10 mouse cellular contexts compared by ENCODE assay signal in genomic region chr3:94989159-94989761, GRCm38 (mm10). TPM values are rescaled to one million over a fixed set of nuclear protein-coding genes. Genes with fewer than 3 reads are reported as not detected.
DNase-seq lines count a peak whose midpoint lies in the region; ATAC-seq and TF ChIP-seq lines count a peak whose summit lies in the region.
"Had no signal": no experiment of that assay in that cellular context is flagged by ENCODE, and none has a peak within 500 bp of the region (broad histone marks: within the 10 kb centered on the region; RNA-seq: fewer than 3 reads in every experiment).

No protein-coding gene starts in this region.

- no peaks in the 10 kb centered on the region for H3K9me3 ChIP-seq in heart, embryonic 10.5 days
- H3K9me3 ChIP-seq in lung, embryonic 16.5 days (ENCODE audit: control insufficient read depth, low read length): no peaks in the 10 kb centered on the region
- H3K9me3 ChIP-seq: liver, embryonic 15.5 days had no signal

- H3K4me3 ChIP-seq in heart, embryonic 10.5 days: 0 out of 2 replicates have a peak overlapping the region, but pooled peaks have one; percentile 3
- peak overlapping the region; percentile 9; the same call in 1 of the 2 replicates for H3K4me3 ChIP-seq in lung, embryonic 16.5 days (ENCODE audit: low read length)
- no peak overlapping the region for H3K4me3 ChIP-seq in layer of hippocampus, adult 2 months
- H3K4me3 ChIP-seq: liver, embryonic 15.5 days had no signal

- peaks cover 47% of the 10 kb centered on the region for H3K36me3 ChIP-seq in heart, embryonic 10.5 days
- H3K36me3 ChIP-seq in lung, embryonic 16.5 days (ENCODE audit: control insufficient read depth, insufficient read depth, low read length): peaks cover 15% of the 10 kb centered on the region

- peak; percentile 86 for ATAC-seq in lung, embryonic 16.5 days (ENCODE audit: low read depth)

- DNase-seq in heart, adult 18-20 months: peak; percentile 29 to 43
- no peak for DNase-seq in heart, postnatal 25 days (ENCODE audit: low spot score)
- DNase-seq in NIH3T3 (ENCODE audit: low read depth): peak; percentile 71
- no peak for DNase-seq in heart, embryonic 10.5 days (ENCODE audit: low spot score)
- DNase-seq in adrenal gland, postnatal 4 days (ENCODE audit: low spot score in 2 of 2): no peak
- no peak for DNase-seq in layer of hippocampus, adult 2 months (ENCODE audit: low spot score in 2 of 2)
- no peak for DNase-seq in right cerebral cortex, postnatal 14 days
- DNase-seq: cerebellum, postnatal 10 days had no signal

- peak overlapping the region; percentile 30 for H3K4me2 ChIP-seq in lung, embryonic 16.5 days (ENCODE audit: low read depth, low read length)
- H3K4me2 ChIP-seq: liver, embryonic 15.5 days had no signal

- peak overlapping the region; percentile 33 for H3K9ac ChIP-seq in lung, embryonic 16.5 days (ENCODE audit: low read length)
- H3K9ac ChIP-seq: liver, embryonic 15.5 days had no signal

- 35% methylated on average over 9 of the region's 9 CpGs for WGBS in heart, embryonic 10.5 days
- 20% methylated on average over 9 of the region's 9 CpGs for WGBS in lung, embryonic 16.5 days

- H3K4me1 ChIP-seq in heart, embryonic 10.5 days: peaks cover 39% of the 10 kb centered on the region
- peaks cover 19% of the 10 kb centered on the region for H3K4me1 ChIP-seq in lung, embryonic 16.5 days (replicated peaks; ENCODE audit: control insufficient read depth, insufficient read depth, low read length)

- intact Hi-C loops in heart, postnatal 25 days (cut with DNase I): no loop called here

- 0 out of 2 replicates have a peak overlapping the region, but pooled peaks have one; percentile 24 for H3K27ac ChIP-seq in heart, embryonic 10.5 days
- peak overlapping the region; percentile 82 for H3K27ac ChIP-seq in lung, embryonic 16.5 days (ENCODE audit: low read length)
- H3K27ac ChIP-seq in layer of hippocampus, adult 2 months: no peak overlapping the region

- TF ChIP-seq CTCF in layer of hippocampus, adult 2 months (conservative IDR thresholded peaks at IDR 0.05): no peak

- no peaks in the 10 kb centered on the region for H3K27me3 ChIP-seq in heart, embryonic 10.5 days (ENCODE audit: insufficient read depth, poor library complexity, severe bottlenecking)
- H3K27me3 ChIP-seq in lung, embryonic 16.5 days (ENCODE audit: control insufficient read depth, insufficient read depth, low read depth, low read length): no peaks in the 10 kb centered on the region
- H3K27me3 ChIP-seq: liver, embryonic 15.5 days had no signal

RNA-seq across cellular contexts. Expression of gene Pi4kb, which starts 14.7 kb away (rescaled TPM):
- 10 to 100 TPM; 23.7 to 26.6 TPM for total RNA-seq in heart, adult 18-20 months (2021)
- 10 to 100 TPM; 25.3 to 27.0 TPM for total RNA-seq in heart, postnatal 25 days (2021)
- polyA plus RNA-seq in heart, embryonic 10.5 days (2016; fragmentation: Nextera tagmentation; extraction: Ambion mirVana): 8.4 and 17.3 TPM in 2 replicates
- 25.1 and 25.7 TPM in 2 replicates for polyA plus RNA-seq in lung, embryonic 16.5 days (2015; fragmentation: Nextera tagmentation; extraction: Ambion mirVana)
- total RNA-seq in adrenal gland, postnatal 4 days (2021): 10 to 100 TPM; 51.8 to 56.2 TPM
- 10 to 100 TPM; 58.7 to 64.4 TPM for total RNA-seq in layer of hippocampus, adult 2 months (2021)

RNA-seq across cellular contexts. Expression of gene Zfp687, which starts 26.0 kb away (rescaled TPM):
- total RNA-seq in heart, adult 18-20 months (2021): 10 to 100 TPM; 10.3 to 12.0 TPM
- total RNA-seq in heart, postnatal 25 days (2021): 10 to 100 TPM; 10.8 to 11.1 TPM
- 28.1 and 28.2 TPM in 2 replicates for polyA plus RNA-seq in heart, embryonic 10.5 days (2016; fragmentation: Nextera tagmentation; extraction: Ambion mirVana)
- 23.3 and 23.6 TPM in 2 replicates for polyA plus RNA-seq in lung, embryonic 16.5 days (2015; fragmentation: Nextera tagmentation; extraction: Ambion mirVana)
- total RNA-seq in adrenal gland, postnatal 4 days (2021): 10 to 100 TPM; 76.5 to 81.4 TPM
- total RNA-seq in layer of hippocampus, adult 2 months (2021): 10 to 100 TPM; 26.2 to 26.6 TPM

RNA-seq across cellular contexts. Expression of gene Rfx5, which starts 35.4 kb away (rescaled TPM):
- 1 to 10 TPM; 5.4 to 8.8 TPM for total RNA-seq in heart, adult 18-20 months (2021)
- 1 to 10 TPM; 6.2 to 6.9 TPM for total RNA-seq in heart, postnatal 25 days (2021)
- polyA plus RNA-seq in heart, embryonic 10.5 days (2016; fragmentation: Nextera tagmentation; extraction: Ambion mirVana): 7.3 and 7.8 TPM in 2 replicates
- polyA plus RNA-seq in lung, embryonic 16.5 days (2015; fragmentation: Nextera tagmentation; extraction: Ambion mirVana): 8.9 and 10.0 TPM in 2 replicates
- 10 to 100 TPM; 35.8 to 37.6 TPM for total RNA-seq in adrenal gland, postnatal 4 days (2021)
- 10 to 100 TPM; 23.9 to 24.6 TPM for total RNA-seq in layer of hippocampus, adult 2 months (2021)

RNA-seq across cellular contexts. Expression of gene Psmd4, which starts 53.2 kb away (rescaled TPM):
- total RNA-seq in heart, adult 18-20 months (2021): 100 to 1,000 TPM; 146 to 151 TPM
- 100 to 1,000 TPM; 119 to 129 TPM for total RNA-seq in heart, postnatal 25 days (2021)
- polyA plus RNA-seq in heart, embryonic 10.5 days (2016; fragmentation: Nextera tagmentation; extraction: Ambion mirVana): 282 and 332 TPM in 2 replicates
- polyA plus RNA-seq in lung, embryonic 16.5 days (2015; fragmentation: Nextera tagmentation; extraction: Ambion mirVana): 223 and 224 TPM in 2 replicates
- total RNA-seq in adrenal gland, postnatal 4 days (2021): 100 to 1,000 TPM; 243 to 263 TPM
- total RNA-seq in layer of hippocampus, adult 2 months (2021): 100 to 1,000 TPM; 158 to 160 TPM

RNA-seq across cellular contexts. Expression of gene Selenbp1, which starts 56.4 kb away (rescaled TPM):
- total RNA-seq in heart, adult 18-20 months (2021): 100 to 1,000 TPM in 1 of 2 experiments, 10 to 100 TPM in 1; 97.9 to 127 TPM
- total RNA-seq in heart, postnatal 25 days (2021): 10 to 100 TPM; 93.9 to 98.3 TPM
- 30.5 and 35.8 TPM in 2 replicates for polyA plus RNA-seq in heart, embryonic 10.5 days (2016; fragmentation: Nextera tagmentation; extraction: Ambion mirVana)
- 341 and 430 TPM in 2 replicates for polyA plus RNA-seq in lung, embryonic 16.5 days (2015; fragmentation: Nextera tagmentation; extraction: Ambion mirVana)
- 10 to 100 TPM; 50.8 to 55.9 TPM for total RNA-seq in adrenal gland, postnatal 4 days (2021)
- 10 to 100 TPM; 10.3 to 10.5 TPM for total RNA-seq in layer of hippocampus, adult 2 months (2021)

Comparison
In these comparisons a context has a peak if more than half of its experiments do, and no peak if none do; other contexts are left out.
1. DNase-seq: peak in heart, adult 18-20 months (2 of 2) and NIH3T3 (single experiment); none in heart, postnatal 25 days (single experiment), heart, embryonic 10.5 days (single experiment), adrenal gland, postnatal 4 days (0 of 2), layer of hippocampus, adult 2 months (0 of 2) and right cerebral cortex, postnatal 14 days (single experiment).